Mouse (Mus musculus) cerebellum, postnatal 25 days (tissue): ENCODE measurements around the gene Arhgef2.

ENCODE experiments used
- DNase-seq, 2 experiments: peaks; one replicate each; pipeline ENCODE4 v3.0.0; 2021; ENCODE audit warnings: mixed read lengths in 2 of 2

Gene Arhgef2

DNA sequence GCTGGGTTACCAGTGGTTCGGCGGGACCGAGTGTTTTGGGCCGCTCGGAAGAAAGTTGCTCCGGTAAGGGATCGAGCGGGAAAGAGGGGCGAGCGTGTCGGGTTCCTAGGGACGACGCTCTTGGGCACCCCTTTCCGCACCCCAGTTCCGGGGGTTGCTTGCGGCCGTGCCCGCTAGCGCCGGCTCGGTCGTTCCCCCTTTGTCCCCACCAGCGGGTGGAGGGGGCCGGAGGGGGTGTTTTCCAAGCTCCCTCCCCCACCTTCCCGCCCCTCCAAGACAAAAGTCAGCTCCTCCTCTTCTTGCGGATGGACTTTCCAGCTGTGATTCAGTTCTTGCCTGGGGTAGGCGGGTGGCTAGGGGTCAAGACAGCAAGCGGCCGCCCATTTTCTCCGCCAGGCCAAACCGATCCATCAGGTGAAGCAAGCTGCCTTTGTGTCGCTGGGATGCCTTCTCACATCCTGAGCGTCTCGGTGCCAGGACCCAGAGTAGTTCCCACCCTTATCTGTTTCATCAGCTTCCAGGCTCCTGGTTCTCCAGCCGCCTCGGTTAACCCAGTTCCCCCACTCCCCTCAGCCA is 15.9 kb downstream of the Arhgef2 start:
- peak; percentile 64 to 65 for DNase-seq

DNA sequence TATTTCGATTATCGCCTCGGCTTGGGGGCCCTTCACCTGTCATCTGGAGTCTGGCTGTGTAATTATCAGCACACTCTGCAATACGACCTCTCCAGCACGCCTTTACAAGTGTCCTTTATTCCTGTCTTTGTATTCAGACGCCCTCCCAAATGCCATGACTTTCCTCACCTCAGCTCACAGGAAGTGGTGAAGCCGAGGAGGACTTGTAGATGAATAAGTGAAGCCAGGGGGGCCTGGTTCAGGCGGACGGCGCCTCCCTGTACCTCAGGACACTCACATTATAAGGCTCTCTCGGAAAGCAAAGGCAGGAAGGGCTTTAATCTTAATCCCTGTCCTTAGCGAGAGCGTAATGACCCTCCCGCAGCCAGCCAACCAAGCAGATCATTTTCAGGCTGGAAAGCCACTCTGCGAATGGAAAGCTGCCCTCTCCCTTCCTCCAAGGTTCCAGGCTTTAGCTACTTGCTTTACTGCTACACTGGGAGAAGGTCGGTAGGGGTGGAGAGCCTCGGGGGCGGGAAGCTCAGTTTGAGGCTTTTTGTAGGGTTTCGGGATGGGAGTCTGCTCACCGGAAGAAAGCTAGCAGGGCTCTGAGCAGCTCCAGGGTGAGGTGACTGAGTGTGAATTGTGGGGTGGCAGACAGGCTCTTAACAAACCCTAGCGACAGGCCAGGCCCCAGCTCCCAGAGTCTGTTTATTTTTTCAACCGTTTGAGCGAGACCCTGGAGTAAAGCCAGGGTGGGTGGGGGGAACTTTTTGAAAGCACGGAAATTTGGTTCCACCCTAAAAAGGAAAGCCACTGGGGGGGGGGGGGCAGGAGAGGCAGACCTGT is 16.6 kb downstream of the Arhgef2 start:
- DNase-seq: peak; percentile 63

DNA sequence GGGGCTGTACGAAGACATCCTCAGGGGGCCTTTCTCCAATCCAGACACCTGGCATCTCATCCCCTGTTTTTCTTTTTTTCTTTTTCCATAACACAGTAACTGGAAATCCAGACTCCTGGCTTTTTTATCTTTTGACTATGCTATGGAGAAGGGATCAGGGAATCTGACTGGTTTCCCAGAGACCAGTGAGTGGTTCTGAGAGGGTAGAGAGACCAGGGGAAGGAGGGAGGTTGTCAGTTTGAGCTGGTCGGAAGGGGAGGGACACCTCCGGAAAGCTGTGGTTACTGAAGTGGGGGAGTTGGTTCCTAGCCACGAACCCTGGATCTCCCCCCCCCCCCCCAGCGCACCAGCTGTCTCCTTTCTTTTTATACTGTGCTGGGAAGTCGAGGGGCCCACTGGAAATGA is 17.2 kb downstream of the Arhgef2 start:
- peak; percentile 59 to 65 for DNase-seq

DNA sequence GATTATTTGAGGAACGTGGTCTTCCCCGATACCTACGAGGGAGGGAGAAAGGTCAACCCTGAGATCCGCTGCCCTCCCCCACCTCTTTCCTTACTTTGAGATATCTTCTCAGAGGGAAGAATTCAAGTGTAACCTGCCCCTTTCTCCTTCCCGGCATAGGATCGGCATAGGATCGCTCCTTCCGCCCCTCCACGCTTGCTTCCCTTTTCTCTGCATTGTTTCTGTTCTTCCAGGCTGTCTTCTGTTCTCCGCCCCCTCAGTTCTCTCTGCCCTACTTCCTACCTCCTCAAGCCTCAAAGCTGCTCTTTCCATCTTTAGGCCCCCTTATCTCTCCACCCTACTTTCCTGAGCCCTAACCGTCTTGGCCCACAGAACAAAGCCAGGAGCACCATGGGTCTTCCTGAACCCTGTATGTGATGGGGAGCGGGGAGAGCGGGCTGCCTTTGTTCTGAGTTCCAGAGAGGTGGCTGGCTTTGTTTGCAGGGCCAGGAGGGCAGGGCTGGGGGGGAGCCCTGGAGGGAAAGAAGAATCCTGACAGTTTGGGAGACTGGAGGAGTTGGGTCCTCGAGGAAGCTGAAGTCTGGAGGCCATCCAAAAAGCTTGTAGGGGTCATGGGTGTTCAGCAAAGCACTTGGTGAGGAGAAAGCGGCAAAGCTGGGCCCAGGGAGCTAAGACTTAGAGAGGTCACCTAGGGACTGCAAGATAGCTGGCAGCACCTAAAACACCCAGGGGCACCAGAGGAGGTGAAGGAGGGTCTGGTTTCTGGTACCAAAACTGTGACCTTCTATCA is 17.8 kb downstream of the Arhgef2 start:
- peak; percentile 50 to 57 for DNase-seq

DNA sequence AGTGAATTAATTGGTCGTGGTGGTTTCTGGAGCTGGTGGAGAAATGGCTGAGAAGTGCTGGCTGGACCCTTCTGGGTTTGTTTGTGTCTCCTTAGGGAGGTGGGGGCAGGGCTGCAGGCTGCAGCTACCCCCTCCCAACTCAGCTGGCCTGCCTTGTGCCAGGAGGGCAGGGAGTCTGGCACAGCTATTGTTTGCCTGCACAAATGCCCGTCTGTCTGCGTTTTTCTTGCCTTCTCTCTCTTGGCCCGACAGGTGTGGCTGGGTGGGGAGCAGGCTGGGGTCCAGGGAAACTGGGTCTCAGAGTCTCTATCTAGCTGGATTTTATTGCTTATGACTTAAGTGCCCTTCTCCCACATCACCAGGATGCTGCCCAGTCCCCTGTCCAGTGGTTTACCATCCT is 18.6 kb downstream of the Arhgef2 start:
- DNase-seq: peak; percentile 83 to 85

DNA sequence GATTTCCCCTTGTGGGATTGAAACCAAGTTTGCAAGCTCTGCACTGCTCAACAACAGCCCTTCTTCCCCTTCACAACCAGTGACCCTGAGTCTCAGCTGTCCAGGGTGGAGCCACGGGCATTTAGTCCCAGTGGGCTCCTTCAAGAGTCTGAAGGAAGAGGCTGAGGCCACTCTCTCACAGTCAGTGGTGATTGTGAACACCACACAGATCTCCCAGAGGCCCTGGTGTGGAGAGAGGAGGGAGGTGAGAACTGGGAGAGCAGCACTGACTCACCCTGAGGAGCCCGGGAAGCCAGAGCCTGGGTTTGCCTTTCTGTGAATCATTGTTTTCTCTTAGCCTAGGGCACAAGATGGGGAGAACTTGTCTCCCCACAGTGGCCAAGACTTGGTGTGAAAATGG is 19.2 kb downstream of the Arhgef2 start:
- peak; percentile 36 to 43 for DNase-seq

DNA sequence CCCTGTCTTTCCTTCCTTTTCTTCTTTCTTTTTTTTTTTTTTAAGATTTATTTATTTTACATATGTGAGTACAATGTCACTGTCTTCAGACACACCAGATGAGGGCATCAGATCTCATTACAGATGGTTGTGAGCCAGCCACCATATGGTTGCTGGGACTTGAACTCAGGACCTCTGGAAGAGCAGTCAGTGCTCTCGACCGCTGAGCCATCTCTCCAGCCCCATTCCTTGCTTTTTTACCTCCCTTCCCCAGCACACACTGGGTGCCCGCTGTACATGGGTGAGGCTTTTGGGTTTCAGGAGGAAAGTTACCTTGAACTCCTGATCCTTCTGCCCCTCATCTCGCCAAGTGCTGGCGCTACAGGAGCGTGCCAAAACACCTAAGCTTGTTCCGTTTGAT is 19.8 kb downstream of the Arhgef2 start:
- no peak for DNase-seq

DNA sequence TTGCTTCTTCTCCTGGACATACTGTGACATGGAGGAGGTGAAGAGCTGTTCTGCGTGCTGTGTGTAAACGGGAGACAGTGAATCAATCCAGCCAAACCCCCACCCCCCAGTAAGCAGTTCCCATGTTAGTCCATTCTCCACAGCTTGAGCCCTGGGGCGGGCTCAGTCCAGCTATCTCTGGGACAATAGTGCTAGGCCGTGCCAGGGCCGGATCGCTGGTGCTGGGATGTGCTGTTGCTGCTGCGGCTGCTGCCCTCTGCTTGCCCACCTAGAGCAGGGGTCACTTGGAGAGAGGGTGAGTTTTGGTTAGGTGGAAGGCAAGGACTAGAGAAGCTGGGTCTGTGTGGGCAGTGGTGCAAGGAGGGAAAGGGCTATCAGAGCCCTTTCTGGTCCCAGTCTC is 20.6 kb downstream of the Arhgef2 start:
- DNase-seq: no peak

DNA sequence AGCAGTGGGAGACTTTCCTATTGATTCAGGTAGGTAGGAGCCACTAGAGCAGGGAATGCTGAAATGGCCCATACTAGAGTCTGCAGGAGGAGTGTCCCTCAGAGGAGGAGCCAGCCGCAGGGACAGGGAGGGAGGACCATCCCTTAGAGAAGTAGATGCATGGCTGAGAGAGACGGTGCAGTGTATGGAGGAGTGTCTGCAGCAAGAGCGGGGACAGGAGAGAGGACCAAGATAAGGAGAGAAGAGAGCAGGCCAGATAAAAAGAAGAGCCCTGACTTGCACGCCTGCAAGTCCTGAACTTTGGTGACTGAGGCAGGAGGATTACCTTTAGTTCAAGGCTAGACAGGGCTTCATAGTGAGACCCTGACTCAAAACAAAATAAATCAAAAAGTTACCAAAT is 21.3 kb downstream of the Arhgef2 start:
- no peak for DNase-seq

DNA sequence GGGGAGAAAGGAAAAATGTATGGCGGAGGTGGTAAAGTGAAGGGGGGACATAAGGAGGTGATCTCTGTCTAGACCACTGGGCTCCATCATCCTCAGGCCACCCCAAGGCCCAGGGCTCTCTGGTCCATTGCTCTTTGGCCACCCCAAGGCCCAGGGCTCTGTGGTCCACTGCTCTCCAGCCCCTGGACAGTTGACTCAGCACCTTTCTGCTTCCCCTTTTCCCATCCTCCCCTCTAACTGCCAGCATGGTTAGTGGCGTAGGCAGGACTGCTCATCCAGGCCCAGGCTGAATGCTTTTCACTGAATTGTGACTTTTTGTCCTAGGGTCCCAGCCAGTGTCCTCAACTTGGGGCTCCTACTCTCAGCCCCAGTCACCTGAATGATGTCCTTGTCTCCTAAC is 21.8 kb downstream of the Arhgef2 start:
- no peak for DNase-seq

DNA sequence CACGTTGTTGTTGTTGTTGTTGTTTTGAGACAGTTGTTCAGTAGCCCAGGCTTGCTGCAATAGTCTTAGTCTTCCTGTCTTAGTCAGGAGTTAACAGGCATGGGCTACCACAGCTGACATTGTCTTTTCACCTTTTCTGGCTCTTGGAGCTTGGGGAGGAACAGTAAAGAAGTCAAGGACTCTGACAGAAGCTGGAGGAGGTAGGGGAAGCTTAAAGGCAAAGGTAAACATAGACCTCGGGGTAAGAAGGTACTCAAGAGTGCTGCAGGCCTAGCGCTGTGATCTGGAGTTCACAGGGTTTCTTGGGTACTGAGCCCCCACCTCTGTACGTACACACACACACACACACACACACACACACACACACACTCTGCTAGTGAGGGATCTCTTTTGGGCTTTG is 23.0 kb downstream of the Arhgef2 start:
- no peak for DNase-seq

DNA sequence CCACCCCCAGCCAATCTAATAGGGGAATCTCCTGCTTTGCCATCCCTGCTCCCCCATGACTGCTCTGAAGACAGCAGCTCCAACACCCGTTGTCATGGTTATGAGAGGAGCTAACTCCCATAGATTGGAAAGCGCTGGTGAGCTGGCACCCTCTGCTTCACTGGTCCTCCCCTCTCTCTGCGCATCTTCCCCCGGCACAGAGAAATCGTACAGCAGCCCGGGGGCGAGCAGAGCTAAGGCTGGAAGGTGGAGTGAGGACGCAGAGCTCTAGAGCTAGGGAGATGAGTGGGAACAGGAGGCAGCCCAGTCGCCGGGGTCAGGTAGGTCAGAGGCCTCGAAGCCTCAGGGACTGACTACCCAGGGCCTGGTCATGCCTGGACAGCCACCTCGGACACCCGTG is 23.5 kb downstream of the Arhgef2 start:
- DNase-seq: no peak

DNA sequence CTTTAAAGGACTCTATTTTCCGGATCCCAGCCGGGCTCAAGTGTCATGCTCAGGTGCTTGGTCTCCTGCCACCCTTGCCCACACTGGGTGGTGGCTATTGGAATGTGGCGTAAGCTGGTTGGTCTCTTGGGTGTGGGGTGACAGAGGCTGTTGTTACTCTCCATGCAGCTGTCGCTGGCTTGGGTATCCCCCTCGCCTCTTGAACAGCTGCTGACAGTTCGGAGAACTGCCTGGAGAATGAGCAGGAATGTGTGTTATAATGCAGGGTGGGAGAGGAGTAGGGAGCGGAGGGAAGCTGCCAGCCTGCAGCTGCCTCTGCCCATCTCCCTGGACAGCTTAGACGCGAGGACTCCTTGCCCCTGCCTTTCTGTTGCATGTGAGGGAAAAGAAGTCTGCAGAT is 24.3 kb downstream of the Arhgef2 start:
- DNase-seq: peak in 1 of 2 experiments; percentile 15

DNA sequence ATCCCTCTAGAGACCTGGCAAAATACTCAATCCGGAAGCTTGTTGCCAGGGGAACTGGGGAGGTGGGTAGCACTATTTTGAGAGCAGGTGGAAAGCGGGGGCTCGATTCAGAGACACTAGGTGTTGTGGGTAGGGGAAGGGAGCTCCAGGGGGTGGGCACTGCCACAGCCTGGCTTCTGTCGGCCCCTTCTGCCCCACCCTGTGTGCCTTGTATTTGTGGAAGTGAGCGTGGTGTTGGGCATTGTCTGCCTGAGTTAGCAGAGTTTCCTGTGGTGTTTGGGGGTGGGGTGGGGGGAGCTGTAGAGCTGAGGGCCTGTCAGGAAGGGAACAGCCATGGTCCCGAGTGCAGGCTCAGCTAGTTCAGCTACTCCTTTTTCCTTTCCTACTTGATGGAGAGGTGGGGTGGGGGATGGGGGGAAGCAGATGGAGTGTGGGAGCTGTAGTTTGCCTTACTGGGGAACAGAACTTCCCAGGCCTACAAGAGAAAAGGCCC is 25.1 kb downstream of the Arhgef2 start:
- peak in 1 of 2 experiments; percentile 13 for DNase-seq

DNA sequence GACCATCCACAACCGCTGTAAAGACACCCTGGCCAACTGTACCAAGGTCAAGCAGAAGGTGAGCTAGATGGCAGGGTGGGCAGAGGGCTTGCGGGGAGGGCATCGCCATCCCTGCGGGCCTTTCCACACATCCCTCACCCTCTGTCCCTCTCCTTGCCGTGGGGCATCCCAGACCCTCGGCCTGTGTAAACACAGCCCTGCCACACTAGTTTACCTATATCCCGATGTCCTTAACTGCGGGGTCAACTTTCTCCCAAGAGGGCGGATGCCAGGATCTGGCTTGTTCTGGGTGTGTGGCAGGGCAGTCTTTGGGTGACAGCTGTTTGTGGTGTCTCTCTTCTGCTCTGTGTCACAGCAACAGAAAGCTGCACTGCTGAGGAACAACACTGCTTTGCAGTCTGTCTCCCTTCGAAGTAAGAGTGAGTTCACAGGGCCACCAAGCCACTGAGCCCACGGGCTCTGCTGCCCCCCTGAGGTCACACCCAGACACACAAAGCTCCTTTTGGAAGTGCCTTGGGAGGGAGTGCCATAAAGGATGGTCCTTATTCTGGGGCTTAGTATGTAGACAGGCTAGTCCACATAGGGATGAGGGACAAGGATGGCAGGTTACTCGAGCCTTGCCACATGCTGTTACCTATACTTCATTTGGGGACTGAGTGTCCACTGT is 26.3 kb downstream of the Arhgef2 start:
- DNase-seq: peak; percentile 49 to 67

DNA sequence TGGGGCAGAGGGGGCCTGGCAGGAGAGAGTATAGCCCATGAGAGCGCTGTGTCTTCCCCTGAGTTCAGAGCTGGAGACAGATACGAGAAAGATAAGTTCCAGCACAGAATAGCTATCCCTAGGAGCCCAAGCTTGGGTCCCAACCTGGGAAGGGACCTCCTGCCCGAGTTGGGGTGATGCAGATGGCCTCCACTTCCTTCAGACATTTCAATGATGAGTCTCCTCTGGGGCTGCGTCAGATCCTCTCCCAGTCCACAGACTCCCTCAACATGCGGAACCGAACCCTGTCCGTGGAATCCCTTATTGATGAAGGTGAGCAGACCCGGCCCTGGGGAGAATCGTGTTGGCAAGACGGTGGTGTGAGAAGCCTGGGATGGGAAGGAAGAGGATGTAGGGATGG is 27.3 kb downstream of the Arhgef2 start:
- DNase-seq: no peak

DNA sequence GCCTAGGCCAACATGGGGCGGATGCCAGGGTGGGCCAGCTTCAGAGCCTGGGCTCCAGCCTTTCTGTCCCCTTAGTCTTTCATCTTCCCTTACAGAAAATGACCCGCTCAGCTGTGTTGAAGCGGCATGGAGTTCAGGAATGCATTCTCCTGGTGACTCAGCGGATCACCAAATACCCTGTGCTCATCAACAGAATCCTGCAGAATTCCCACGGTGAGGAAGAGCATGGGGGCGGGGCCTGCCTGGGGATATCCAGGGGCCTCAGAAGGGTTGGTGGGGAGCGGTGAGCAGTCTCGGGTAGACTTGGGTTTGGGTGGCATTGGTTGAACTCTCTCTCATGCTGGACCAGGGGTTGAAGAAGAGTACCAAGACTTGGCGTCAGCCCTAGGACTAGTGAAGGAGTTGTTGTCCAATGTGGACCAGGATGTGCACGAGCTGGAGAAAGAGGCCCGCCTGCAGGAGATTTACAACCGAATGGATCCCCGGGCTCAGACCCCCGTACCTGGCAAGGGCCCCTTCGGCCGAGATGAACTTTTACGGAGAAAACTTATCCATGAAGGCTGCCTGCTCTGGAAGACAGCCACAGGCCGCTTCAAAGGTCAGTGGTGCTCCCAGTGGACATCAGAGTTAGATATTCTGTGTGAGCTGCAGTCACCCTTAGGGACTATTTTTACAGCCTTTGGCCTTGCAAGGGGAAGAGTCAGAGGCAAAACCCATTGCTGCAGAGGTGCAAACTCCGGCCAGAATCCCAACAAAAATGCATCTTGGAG is 29.9 kb downstream of the Arhgef2 start:
- no peak for DNase-seq

DNA sequence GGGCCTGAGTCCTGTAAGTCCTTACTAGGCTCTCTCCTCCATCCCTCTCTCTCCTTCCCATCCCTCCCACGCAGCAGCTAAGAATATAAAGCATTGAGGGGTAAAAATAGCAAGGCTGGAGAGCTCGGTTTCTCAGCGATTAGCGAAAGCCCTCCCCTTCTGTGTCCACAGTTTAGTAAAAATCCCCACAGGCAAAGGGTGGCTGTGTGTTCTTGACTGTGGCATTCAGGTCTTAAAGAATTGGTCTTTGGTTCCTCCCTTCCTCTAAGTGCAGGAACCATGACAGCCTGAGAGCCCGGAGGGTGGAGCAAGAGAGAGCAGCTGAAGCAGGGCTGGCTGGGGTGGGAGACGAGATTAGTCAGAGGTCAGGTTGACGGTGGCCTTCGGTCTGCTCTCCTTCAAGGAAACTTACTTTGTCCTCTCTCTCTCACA is 30.8 kb downstream of the Arhgef2 start:
- no peak for DNase-seq

DNA sequence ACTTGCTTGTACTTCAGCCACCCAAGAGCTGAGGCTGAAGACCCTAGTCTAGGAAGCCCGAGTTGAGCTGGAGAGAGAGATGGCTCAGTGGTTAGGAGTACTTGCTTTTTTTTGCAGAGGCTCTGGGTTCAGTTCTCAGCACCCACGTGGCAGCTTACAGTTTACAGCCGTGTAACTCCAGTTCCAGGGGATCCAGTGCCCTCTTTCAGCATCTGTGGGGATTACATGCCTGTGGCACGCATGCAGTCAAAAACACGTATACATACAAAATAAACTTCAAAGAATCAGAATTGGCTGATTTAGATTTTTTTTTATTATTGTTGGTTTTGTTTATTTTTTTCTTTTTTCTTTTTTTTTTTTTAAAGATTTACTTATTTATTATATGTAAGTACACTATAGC is 31.4 kb downstream of the Arhgef2 start:
- DNase-seq: peak in 1 of 2 experiments; percentile 10

DNA sequence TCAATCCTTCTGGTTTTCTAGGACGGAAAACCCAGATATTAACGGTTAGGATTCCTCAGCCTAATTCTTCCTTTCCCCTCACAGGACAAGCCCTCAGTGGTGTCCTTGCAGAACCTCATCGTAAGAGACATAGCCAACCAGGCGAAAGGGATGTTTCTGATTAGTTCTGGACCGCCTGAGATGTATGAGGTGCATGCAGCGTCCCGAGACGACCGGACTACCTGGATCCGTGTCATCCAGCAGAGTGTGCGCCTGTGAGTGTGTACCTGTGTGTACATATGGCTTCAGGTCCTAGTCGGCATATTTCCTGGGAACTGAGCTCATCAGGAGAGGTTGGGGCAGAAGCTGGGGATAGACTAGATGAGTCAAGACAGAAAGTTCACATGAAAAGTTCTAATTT is 33.5 kb downstream of the Arhgef2 start:
- no peak for DNase-seq

DNA sequence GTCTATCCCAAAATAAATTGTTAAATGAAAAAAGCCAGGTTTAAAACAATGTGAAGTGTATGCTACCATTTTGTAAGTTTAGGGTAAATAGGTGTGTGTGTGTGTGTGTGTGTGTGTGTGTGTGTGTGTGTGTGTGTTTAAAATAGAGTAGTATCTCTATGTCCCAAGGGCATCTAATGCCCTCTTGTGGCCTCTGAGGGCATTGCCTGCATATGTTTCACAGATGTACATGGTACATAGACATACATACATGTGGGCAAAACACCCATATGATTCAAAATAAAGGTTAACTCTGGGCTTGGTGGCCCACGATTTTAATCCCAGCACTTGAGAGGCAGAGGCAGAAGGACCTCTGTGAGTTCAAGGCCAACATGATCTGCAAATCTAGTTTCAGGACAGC is 34.9 kb downstream of the Arhgef2 start:
- peak; percentile 70 to 87 for DNase-seq

DNA sequence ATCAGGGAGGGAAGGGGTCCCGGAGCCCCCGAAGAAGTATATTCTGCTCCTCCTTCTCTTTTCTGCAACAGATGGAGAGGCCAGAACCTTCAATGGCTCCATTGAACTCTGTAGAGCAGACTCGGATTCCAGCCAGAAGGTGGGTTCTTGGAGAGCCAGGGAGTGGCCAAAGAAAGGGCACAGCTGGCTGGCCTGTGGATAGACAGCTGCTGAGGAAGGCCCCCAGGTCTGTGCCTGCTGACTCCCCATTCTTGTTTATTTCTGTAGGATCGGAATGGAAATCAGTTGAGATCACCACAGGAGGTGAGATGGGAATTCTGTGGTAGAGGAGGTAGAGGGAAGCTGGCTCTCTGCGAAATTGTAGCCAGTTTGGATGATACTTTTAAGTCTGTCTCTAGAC is 37.3 kb downstream of the Arhgef2 start:
- DNase-seq: no peak
